Mouse (Mus musculus) layer of hippocampus, adult 9-11 months (tissue): ENCODE results near the gene Adss.

Source experiments
- DNase-seq: peaks from one replicate; pipeline ENCODE4 v3.0.0; 2022

The Adss gene

DNA sequence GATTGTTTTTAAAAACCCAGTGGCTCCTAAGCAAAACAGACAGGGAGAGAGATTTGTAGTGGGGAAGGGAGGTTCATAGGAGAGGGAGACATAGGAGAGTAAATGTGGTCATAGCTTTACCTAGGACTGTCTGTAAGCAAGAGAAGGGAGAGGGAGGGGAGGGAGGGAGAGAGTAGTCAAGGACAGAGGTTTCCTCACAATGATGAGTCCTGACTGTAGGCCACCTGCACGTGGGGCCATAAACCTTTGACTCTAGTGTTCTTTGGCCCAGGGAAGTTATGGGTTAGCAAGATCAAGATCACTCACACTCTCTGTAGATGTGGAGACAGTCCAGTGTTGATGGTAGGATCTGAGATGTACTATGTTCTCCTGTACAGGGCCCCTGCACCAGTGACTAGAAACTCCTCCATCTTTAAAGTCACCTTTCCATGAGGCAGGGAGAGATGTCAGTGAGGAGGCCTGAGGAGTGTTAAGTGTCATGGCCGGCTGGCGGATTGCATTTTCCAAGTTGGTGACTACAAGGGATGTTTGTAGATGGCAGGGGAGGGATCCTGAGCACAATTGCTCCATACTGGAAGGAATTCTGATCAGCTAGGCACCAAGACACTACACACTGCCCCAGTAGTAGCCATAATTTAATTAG is 68.3 kb downstream of the Adss start:
- DNase-seq, result no peak

GRCm38 (mm10) chr1:177726870-177727269 is 69.4 kb downstream of the Adss start:
- no peak for DNase-seq

- DNase-seq, result no peak
Measured at GRCm38 (mm10) chr1:177723786-177724185, 72.5 kb downstream of the Adss start.

DNA sequence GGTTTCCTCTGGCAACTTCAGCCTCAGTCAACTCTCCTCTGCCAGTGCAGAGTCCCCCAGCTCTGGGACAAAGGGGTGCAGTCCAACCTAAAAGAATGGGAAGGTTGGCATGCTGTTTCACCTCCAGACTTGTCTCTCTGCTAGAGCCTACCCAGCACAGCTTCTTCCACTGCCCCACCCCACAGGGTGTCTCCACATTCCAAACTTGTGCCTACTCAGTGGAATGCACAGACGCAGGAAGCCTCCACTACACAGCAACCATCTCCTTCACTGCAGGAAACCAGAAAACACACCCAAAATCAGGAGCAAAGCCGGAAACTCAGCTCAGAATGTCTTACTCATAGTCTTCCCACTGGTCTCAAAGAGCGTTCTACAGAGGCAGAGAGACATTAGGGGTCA is 77.3 kb downstream of the Adss start:
- DNase-seq, result no peak

- DNase-seq, result no peak
Measured at GRCm38 (mm10) chr1:177718340-177719028, 77.8 kb downstream of the Adss start.

DNA sequence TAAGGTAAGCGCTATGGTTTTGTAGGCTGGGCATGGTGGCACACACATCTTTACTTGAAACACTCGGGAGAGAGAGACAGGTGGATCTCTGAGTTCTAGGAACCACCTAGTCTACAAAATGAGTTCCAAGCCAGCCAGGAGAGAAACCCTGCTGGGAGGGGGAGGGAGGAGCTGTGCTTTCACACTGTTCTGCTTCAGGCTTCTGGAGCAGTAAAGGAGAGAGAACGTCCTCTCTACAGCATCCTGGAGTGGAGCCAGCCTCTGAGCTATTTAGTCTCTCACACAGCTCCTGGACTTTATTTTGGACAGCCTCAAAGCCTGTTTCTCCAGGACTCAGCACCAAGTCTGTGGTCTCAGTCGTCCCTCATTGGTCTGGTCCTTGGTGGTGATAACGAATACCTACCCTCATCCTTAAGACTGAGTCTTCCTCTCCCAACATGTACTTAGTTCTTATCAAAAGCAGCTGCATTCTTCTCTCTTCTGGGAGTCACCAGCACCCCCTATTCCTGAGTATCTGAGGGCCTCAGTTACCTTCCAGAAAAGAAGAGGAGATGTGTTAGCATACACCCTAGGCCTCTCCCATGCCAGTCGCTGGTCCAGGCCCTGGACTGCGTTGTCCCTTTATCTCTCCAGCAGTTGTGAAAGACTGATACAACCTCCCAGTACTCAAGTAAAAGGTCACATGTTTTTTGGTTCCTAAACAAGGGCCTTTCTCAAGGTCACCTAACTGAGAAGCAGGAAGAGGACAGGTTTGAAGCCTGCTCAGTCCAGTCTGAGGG is 79.1 kb downstream of the Adss start:
- no peak for DNase-seq

DNA sequence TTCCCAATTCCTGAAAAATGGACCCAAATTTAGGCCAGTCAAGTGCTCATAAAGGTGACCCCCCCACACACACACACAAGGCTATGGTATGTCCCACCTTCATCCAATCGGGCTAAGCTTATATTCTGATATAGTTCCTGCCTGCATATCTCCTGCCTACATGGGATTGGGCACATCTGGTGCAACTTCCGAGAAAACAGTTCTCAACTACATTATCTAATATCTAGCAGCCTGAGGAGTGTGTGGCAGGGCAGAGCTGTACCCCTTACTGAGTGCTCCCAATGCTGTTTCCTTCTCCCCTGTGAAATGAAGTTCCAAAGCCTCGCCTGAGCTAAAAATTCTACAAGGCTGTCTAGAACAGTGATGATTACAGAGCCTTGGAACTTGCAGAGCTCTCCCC is 79.9 kb downstream of the Adss start:
- no peak for DNase-seq

DNA sequence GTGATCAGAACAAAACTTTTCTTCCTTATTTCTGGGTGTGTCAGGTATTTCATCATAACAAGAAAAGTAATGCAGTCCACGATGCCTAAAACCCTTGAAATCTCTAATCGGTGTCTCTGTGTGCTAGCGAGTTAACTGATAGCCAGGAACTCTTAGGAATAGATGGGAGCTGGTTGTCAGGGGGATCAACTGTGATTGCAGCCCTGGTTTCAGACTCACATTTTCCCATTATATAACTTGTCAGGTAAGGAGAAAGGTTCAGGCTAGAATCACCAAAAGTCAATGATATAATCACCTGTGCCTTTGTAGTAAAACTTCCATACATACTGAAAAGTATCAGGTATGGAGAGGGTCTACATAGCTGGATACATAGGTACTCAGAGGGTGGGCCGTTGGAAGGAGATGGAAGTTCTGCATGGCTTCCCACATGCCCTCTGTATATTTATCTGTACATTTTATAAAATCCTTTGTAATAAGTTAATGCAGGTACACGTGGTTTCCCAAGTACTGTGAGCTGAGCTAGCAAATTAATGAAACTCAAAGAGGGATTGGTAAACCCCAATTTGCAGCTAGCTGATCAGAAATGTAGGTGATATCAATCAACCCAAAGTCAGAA is 81.8 kb downstream of the Adss start:
- DNase-seq, result no peak

- no peak for DNase-seq
Measured at GRCm38 (mm10) chr1:177713635-177714396, 82.5 kb downstream of the Adss start.
